Mouse (Mus musculus) cerebellum, postnatal 36 days (tissue): Measurements from ENCODE around the gene Ccdc177.
"Not testable (repeated sequence)": the region's sequence is repeated elsewhere in the genome, so short reads cannot be mapped to it uniquely, and the experiment has no call there.

ENCODE experiments used
- DNase-seq, 2 experiments: peaks; one replicate each; pipeline ENCODE4 v3.0.0; 2021 to 2022; ENCODE audit warnings: mixed read lengths in 2 of 2

Gene Ccdc177

DNA sequence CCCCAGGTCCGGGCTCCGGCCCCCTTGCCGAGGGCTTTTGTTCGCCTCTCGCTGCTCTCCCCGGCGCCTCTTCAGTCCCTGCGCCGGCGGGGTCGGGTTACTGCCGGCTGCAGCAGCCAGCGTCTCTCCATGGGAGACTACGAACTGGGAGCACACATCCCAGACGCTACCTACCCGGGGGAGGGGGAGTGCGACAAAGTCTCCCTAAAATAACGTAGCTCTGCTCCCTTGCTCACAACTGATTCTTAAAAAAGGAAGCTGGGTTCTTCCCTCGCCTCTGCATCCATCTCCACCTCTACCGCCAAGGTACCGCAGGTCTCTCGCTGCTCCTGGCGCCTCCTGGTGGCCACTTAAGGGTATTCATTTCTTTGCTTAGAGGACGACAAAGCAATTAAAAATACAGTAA, at the start of gene Ccdc177:
Gene Ccdc177 (minus strand): TSS at position 292 of the 406 bp plus-strand sequence.
- peak; percentile 90 to 92 for DNase-seq

DNA sequence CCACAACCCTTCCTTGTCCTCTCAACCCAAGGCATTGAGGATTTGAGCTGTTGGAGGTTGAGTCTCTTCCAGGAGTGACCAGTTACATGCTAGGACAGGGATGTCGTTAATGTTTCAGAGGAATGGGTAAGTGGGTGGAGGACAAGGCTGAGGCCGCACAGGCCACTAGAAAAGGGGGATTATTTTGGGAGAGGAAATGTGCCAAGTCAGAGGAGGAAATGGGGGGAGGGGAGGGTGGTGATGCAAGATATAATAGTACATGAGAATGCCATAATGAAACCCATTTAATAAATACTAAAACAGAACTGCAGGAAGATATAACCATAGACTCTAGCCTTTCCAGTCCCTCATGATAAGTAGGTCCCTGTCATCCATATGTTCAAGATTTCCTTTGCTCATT, 49.5 kb upstream of the Ccdc177 start:
- no peak for DNase-seq

DNA sequence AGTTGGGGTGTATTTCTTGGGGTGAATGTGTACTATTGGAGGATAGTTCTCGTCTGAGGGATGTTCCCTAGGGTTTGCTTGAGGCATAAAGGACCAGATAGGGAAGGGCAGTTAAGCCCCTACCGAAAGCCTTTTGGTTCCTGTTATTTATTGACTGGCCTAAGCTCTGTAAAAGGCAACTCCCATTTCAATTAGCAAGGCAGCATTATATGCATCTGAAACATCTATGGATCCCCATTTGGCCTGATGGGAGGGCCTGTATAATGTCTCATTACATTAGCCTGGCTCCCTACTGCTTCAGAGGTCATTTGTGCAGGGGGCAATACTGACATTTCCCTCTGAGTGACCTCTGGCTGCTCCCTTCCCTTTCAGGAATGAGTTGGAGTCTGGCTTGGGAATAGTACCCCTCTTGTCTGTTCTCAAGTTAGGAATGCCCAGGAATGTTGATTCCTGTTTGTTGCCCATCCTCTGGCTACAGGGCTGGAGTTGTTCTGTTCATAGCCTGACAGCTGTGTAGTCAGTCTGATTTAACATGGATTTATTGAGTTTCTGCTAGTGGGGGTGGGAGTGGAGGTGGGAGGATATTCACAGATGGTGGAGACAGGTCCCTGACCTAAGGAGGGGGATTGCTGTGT, 47.1 kb upstream of the Ccdc177 start:
- DNase-seq = no peak

DNA sequence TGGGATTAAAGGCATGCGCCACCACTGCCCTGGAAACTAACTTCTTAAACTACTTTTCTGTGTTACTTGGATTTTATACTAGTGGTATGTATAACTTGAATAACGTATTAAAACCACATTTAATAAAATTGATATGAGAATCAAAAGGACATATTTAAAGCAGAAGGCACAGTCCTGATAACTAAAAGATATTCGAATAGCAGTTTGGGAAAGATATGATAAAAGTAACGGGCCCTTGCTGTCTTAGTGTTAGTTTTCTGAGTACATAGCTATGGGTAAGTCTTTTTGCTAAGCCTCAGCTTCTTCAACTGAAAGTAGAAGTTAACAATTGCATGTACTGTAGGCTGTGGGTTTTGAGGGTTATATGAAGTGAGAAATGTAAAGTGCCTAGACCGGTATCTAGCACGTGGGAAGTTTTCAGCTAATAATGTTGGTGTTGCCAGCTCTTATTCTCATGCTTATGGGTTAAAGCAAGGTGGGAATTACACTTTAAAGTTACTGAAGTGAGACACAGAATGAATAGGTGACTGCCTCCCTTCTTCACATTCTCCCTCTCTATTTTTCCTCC, 44.5 kb upstream of the Ccdc177 start:
- no peak for DNase-seq

DNA sequence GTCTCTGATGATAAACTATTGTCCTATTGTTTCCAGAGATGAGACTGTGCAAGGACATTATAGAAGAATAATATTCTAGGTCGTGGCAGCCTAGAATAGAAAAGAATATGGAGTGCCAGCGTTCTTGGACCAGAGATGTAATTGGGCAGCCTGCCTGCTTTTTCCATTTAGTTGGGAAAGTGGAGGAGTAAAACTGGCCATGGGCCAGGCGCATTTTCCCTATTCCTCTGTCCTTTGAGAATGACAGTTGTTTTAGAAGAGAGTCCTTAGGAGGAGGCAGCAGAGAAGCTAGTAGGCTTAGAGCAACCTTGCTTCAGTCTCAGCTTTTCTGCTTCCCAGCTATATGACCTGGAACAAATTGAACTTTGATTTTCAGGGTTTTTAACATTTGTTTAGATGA, 43.4 kb upstream of the Ccdc177 start:
- peak; percentile 80 to 84 for DNase-seq

DNA sequence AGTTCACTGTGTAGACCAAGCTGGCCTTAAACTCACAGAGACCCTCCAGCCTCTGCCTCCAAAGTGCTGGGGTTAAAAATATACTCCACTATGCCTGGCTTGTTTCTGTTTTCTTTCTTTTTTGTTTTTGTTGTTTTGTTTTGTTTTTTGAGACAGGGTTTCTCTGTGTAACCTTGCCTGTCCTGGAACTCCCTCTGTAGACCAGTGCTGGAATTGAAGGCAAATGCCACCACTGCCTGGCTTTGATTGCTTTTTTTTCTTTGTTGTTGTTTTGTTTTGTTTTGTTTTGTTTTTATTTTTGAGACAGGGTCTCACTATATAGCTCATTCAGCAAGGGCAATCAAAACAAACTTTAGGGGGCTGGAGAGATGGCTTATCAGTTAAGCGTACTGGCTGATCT, 41.0 kb upstream of the Ccdc177 start:
- no peak for DNase-seq

DNA sequence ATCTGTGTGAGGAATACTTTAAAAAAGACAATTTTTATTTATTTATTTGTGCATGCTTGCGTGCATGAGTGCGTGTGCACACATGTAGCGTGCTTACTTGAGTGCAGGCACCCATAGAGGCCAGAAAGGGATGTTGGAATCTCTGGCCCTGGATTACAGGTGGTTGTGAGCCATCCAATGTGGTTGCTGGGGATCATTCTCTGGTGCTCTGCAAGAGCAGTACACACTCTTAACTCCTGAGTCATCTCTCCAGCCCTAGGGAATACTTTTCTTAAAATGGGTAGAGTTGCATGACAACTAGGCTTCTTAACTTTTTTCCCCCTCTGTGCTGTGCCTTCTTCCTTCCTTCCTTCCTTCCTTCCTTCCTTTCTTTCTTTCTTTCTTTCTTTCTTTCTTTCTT, 39.7 kb upstream of the Ccdc177 start:
- no peak for DNase-seq

DNA sequence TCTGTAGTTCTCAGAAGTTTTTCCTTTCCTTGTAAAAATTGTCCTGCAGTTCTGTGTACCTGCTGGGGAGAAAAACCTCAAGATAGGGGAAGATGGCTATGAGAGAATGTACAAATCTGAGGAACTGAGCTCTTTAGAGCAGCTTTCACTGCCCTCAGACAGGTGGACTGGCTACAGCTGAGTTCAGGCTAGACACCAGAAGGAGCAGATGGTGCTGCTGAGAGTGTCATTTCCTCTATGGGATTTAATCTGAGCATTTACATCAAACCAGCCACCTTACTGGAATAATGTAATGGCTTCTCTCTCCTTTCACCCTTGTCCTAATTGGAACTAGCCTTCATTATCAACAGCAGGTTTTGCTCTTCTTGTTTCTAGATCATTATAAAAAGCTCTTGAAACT, 37.8 kb upstream of the Ccdc177 start:
- peak; percentile 83 for DNase-seq

DNA sequence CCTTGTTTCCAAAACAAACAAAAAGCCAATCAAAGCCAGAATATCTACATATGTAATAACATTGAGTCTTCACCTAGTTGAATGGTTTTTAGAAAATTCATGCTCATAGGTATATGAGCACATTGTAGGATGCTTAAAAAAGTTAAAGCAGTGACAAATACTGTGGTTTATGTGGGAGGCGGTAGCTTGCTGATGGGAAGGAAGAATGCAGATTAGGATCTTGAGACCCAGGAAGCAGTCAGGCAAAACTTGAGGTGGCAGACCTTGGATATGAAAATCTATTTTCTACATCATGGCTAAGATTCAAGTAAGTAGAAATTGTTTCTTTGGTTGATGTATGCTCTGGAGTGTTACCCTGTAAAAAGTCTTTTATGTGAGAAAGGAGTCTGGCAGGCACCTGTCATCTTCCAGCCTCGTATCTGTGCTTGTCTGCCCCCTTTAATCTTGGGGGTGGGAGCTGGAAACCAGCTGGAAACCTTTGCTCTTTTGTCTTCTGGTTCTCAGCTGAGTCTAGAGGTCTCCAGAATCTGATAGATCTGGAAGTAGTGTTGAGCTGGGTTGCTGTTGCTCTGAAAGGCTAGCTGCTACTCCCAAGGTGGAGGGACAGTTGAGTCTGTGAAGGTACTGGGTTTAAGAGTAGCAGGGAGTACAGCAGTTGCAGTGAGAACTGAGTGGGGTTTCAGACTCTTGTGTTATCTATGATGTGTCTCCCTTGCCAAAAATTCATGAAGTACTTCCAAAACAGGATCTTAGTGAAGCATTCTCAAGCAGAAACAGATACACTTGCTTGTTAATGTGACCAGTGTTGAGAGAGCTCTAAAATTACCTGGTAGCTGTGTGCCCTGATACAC, 34.7 kb upstream of the Ccdc177 start:
- no peak for DNase-seq

DNA sequence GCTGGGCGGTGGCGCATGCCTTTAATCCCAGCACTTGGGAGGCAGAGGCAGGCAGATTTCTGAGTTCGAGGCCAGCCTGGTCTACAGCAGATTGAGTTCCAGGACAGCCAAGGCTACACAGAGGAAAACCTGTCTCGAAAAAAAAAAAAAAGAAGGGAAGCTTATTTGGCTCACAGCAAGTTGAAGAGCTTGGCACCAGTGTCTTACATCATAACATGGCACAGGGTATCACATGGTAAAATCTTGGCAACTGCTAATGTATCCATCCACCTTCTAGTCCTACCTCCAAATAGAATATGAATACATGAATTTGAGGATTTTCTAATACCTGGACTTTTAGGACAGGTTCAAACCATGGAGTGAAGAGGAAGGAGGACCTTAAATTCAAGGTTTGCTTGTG, 34.0 kb upstream of the Ccdc177 start:
- no peak for DNase-seq

DNA sequence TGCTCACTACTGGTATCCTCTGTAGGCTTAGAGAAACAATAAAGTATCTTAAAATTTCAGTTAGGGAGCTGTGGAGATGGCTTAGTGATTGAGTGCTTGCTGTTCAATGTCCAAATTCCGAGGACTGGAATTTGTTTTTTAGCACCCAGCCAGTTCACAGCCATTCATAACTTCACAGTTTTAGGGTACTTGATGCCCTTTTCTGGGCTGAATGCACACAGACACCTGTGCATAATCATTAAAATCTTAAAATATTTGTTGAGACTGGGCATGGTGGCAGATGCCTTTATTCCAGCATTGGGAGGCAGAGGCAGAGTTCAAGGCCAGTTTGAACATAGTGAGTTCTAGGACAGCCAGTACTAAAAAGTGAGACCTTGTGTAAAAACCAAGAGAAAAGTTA, 33.0 kb upstream of the Ccdc177 start:
- DNase-seq = no peak

DNA sequence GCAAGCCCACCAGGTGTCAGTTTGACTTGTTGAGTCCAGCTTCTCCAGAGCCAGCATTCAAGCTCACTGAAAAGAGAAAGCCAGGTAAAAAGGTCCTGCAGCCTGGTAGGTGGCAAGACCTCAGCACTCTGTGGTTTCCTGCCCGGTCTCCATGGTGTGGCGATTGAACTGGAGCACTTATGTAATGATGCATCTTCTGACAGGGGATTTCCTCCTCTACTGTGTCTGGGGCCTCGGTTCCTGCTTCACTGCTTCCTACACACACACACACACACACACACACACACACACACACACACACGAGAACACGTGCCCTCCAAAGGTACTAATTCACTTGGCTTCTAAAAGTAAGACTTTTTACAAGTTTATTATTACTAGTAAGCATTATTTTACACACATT, 32.4 kb upstream of the Ccdc177 start:
- DNase-seq = peak; percentile 59 to 65

DNA sequence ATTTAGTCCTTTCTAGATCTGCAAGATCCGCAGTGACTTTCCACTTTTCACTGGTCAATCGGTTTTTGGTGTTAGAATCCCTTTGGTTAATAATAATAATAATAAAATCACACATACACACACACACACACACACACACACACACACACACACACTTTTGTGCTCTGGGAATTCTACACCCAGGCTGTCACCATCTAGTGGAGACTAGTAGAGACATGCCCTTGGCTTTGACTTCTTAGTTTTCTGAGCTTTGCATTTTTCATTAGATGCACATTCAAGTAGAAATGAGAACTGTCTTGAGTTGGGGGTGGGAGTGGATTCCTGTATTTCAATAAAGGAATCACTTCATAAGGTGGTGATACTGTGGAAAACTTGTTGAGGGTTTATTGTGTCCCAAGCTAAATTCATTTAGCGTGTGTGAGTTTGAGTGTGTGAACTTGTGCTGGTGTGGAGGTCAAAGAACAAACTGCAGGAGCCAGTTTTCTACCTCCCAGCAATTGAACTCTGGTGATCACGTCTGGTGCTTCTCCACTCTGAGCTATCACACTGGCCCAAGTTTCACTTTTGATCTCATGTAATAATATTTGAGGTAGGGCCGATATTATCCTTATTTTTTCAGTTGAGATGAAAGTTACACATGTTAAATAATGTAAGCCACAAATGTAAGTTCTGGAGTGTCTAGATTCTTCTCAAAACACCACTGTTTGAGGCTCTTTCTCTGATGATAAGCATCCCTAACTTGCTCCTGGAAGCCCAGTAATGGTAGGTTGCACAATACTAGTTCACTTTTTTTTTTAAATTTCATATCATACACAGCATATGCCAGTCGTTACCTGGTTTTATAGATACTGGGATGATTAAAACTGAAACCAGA, 31.3 kb upstream of the Ccdc177 start:
- peak in 1 of 2 experiments; percentile 31 for DNase-seq

DNA sequence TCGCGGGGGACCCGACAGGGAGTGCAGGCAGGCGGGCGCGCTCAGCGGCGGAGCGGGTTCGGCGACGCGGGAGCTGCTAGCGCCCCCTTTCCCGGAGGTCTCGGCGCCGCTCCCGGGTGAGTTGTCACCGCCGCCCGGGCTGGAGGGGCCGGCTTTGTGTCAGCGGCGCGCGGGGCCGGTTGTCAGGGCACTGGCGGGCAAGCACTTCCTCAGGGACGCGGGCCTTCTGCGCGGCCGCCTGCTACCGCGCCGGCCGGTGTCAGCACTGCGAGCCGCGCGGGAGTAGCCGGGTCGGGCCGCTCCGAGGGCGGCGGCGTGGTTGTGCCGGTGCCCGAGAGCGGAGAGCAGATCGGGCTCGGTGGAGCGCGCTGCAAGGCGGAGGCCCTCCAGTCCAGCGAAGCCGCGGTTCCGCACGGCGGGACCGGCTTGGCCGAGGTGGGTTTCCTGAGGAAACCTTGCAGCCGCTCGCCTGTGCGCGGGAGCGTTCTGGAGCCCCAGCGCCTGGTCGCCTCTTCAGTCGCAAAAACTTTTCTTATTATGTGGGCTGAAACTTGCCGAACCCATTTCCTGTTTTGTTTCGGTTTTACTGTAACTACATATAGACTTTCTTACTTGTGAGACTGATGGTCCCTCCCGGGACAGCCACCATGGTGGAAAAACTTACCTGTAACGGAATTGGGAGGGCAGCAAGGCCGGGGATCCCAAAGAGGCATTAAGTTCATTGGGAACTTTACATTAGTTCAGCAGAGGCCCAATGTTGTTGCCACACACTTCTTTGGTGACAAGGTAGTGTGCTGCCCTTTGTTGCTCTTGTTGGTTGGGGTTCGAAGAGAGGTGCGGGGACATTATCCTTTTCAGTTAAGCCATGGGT, 30.4 kb upstream of the Ccdc177 start:
- DNase-seq = no peak

DNA sequence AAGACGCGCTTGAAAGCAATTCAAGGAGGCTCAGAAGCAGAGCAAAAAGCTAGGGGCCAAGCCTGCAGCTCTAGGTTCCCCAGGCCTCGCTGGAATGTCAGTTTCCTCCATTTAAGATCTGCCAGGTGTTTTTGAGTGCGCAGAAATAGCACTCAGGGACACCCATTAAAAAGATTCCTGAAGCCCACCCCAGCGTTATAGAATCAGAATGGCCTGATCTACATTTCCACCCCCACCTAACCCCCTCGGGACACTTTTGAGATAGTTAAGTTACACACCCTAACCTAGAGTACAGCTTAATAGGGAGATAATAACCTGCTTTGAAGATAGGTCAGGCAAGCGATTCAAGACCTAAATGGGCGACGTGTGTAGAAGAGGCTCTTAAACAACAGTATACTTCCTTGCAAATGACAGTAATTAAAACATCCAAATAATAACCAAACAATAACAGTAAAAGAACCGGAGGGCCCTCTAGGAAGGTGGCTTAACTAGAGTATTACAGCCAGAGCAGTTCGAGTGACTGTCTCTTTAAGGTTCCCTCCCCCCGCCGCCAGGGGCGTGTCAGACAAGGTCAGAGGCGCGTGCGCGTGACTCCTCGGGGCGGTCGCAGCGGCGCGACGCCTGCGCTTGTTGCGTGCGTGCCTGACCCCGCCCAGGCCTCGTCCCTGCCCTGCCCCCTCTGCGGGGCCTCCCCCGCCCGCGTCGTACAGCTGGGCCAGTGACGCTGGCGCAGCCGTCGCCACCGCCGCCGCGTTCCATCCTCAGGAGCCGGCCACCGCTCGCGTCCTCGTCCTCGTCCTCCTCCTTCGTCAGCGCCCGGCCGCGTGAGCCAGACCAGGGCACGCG, 29.6 kb upstream of the Ccdc177 start, which contains the start of gene Susd6:
Gene Susd6 (plus strand): TSS at position 662 of the 846 bp plus-strand sequence.
- peak; percentile 97 to 99 for DNase-seq

DNA sequence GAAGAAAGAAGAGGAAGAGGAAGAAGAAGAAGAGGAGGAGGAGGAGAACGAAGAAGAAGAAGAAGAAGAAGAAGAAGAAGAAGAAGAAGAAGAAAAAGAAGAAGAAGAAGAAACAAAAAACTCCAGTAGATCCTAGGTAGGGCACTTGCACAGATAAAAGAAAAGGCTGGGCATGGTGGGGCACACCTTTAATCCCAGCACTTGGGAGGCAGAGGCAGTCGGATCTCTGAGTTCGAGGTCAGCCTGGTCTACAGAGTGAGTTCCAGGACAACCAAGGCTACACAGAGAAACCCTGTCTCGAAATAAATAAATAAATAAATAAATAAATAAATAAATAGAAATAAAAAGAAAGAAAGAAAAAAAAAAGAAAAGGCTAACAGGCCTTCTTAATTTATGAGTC, 28.8 kb upstream of the Ccdc177 start:
- DNase-seq = not testable (repeated sequence)

DNA sequence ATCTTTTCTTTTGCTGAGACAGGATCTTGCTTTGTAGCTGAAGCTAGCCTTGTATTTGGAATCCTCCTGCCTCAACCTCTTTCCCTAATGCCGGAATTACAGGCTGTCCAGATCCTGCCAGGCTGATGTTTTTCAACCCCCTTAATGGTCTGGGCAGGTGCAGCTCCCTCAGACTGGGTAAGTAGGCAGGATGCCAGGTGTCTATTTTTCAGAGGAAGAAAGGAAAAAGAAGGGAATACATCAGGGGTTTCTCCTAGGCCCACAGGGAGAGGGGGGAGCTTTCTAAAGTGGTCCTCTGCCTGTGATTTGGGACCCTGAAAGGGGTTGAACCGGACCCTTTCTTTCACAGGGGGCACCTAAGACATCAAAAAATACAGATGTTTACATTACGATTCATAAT, 27.7 kb upstream of the Ccdc177 start:
- DNase-seq = no peak

DNA sequence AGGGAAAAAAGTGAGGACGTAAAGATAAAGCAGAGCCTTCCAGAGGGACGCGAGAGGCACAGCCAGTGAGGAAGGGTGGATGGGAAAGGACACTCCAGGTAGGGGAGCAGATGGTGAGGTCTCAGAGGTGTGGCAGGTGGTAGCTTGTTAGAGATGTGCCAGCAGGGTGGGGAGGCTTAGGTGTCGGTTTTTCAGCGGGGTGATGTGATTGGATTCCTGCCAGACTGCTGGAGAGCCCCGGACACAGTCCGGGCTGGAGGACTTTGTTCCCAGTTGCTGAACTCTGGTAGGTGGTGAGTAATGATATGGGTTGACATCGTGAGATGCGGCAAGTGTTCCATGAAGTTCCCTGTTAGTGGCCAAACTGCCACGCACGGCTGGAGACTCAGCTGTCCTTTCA, 27.1 kb upstream of the Ccdc177 start:
- DNase-seq = peak; percentile 49 to 62

DNA sequence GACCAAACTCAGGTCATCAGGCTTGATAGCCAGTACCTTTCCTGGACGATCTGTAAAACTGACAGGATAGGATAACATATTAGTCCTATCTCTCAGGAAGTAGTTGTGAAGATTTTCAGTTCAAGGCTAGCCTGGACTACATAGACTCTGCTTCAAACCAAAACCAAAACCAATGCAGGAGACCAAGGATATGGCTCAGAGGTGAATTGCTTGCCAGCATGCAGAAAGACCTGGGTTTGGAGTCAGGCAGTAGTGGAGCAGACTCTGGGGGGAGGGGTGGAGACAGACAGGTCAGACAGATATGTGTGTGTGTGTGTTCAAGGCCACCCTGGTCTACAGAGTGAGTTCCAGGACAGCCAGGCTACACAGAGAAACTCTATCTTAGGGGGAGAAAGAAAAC, 26.1 kb upstream of the Ccdc177 start:
- no peak for DNase-seq

DNA sequence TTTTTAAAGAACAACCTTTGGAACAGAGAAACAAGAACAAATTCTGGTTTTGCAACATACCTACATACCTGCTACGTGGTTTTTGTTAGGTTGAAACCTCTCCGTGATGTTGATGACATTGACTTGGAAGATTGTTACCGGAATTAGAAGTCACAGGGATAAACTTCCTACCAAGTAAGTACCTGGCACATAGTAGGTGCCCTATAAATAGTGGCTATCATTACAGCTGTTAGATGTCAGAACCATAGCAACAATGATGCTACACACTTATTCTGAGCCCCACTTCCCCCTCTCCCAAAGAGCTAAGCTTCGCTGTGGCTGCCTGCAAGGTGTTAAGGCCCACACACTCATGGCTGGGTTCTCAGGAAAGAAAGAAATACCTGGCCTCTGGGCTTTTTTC, 25.1 kb upstream of the Ccdc177 start:
- DNase-seq = no peak

DNA sequence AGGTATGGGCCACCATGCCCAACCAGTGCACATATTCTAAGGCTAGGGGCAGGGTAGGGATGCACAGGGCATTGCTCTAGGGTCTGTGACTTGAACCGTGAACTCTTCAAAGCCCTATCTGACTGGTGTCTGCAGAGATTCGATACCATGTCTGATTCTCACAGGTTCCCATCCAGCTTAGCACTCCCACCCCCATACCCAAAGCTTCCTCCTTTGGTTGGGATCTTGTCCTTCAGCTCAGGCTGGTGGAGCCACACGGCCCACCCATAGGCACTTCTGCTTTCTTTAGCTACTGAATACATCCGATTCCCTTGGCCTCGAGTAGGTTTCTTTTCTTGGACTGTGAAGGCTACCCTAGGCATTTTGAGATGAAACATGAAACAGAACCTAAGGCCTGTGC, 24.5 kb upstream of the Ccdc177 start:
- no peak for DNase-seq
